Mouse (Mus musculus) spleen, adult 2 months (tissue): ENCODE data around the gene Psmd9. TPM values are rescaled to one million over a fixed set of nuclear protein-coding genes. Genes with fewer than 3 reads are reported as not detected.

Experiments
- DNase-seq, 2 experiments: peaks; one replicate each; pipeline versions ENCODE4 v3.0.0 to v3.0.0-alpha.2; 2012 to 2021; ENCODE audit warnings: low spot score in 2 of 2, low read depth in 1 of 2
- H3K27ac ChIP-seq: fragments of 200-500 bp; 2 replicates; pipeline ENCODE4 v1.5.1; 2012; ENCODE audit warnings: low read length, inconsistent platforms; ENCODE audit not compliant: insufficient read depth
- H3K27me3 ChIP-seq: fragments of 200-500 bp; 2 replicates; pipeline ENCODE4 v1.6.1; 2012; ENCODE audit warnings: mild to moderate bottlenecking, moderate library complexity, low read length, inconsistent platforms; ENCODE audit not compliant: control insufficient read depth, insufficient read depth
- H3K36me3 ChIP-seq: fragments of 200-500 bp; 2 replicates; pipeline ENCODE4 v1.6.1; 2012; ENCODE audit warnings: mild to moderate bottlenecking, low read length, inconsistent platforms; ENCODE audit not compliant: control insufficient read depth, insufficient read depth
- H3K4me1 ChIP-seq: fragments of 200-500 bp; 2 replicates; pipeline ENCODE4 v1.6.1; 2011; ENCODE audit warnings: inconsistent platforms; ENCODE audit not compliant: control insufficient read depth, insufficient read depth, insufficient read length
- H3K4me3 ChIP-seq: fragments of 200-500 bp; 2 replicates; pipeline ENCODE4 v1.5.1; 2011; ENCODE audit warnings: mild to moderate bottlenecking, inconsistent platforms; ENCODE audit not compliant: insufficient read depth, insufficient read length; ENCODE audit errors: extremely low read depth
- CTCF ChIP-seq: fragments of 200-500 bp; IDR thresholded peaks from 2 replicates; pipeline ENCODE4 v1.5.1; 2011; ENCODE audit warnings: mild to moderate bottlenecking, inconsistent platforms; ENCODE audit not compliant: insufficient read depth, insufficient read length, insufficient replicate concordance; ENCODE audit errors: extremely low read depth
- POLR2A ChIP-seq: fragments of 200-500 bp; IDR thresholded peaks from 2 replicates; pipeline ENCODE4 v1.6.1; 2011; ENCODE audit warnings: low read depth, low read length, inconsistent platforms
- WGBS: fragments of 180-500 bp; shearing (Covaris S2); methylation state at CpG from one replicate; pipeline ENCODE4 v1.1.7; 2018; 5-methylcytosine and 5-hydroxymethylcytosine counted together
- polyA plus RNA-seq: library from polyadenylated mRNA; depleted of rRNA; stranded (reverse); fragments of >200 nt; gene quantifications from 2 replicates; pipeline ENCODE4 v1.2.3, GENCODE M21; 2012

Gene Psmd9
- polyA plus RNA-seq, 1 experiment: 13.3 TPM

DNA sequence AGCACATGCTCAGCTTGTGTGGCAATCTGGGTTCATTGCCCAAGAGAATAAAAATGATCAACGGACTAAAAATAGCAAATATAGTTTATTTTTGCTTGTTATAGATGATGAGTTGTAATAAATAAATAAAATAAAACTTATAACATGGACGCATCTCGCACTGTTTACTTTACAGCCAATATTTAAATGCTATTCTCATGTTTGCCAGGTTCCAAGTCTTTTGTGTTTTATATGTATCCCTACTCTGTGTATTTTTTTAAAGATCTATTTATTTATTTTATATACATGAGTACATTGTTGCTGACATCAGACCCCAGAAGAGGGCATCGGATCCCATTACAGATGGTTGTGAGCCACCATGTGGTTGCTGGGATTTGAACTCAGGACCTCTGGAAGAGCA is 108.5 kb downstream of the Psmd9 start:
- WGBS: 90% methylated on average over 4 of the region's 4 CpGs
- no peak for TF ChIP-seq POLR2A
- TF ChIP-seq CTCF: no peak
- Histone ChIP-seq H3K4me1 (no peaks in the 10 kb centered on the region), H3K27ac (no peak overlapping the region), H3K36me3 (no peaks in the 10 kb centered on the region), H3K27me3 (no peaks in the 10 kb centered on the region), H3K4me3 (no peak overlapping the region)
- no peak for DNase-seq

GRCm38 (mm10) chr5:123279248-123279647 is 110.0 kb downstream of the Psmd9 start:
- Histone ChIP-seq H3K36me3 (no peaks in the 10 kb centered on the region), H3K4me3 (no peak overlapping the region), H3K4me1 (no peaks in the 10 kb centered on the region), H3K27me3 (no peaks in the 10 kb centered on the region), H3K27ac (no peak overlapping the region)
- 91% methylated on average over 4 of the region's 4 CpGs for whole genome bisulfite sequencing
- TF ChIP-seq POLR2A (no peak), CTCF (no peak)
- DNase-seq: no peak

DNA sequence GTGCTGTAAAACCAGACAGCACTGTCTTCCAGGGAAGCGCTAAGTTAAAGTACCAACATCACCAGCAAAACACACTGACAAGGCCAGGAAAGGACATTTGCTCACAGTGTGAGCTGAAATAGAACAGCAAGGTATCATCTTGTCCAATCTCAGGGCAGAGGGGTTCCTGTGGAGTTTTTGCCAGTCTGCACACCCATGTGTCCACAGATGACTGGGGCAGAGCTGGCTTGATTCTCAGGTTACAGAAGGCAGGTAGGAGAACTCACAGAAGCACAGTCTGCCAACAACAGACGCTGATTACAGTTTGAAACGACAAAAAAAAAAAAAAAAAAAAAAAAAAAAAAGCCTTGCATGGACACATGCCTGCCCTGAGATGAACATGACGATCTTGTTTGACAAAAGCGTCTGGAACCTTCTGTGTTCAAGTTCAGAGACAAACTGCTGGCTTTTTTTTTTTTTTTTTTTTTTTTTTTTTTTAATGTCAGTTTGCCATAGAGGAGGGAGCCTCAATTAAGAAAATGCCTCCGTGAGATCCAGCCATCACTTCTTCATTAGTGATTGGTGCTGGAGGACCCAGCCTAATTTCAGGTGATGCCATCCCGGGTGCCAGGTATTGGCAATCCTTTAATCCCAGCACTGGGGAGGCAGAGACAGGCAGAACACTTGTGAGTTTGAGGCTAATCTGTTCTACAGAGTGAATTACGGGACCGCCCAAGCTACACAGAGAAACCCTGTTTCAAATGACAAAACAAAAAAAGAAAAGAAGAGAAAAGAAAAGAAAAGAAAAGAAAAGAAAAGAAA is 112.3 kb downstream of the Psmd9 start:
- H3K4me1 ChIP-seq: no peaks in the 10 kb centered on the region
- no peaks in the 10 kb centered on the region for H3K36me3 ChIP-seq
- 82% methylated on average over 9 of the region's 9 CpGs for WGBS
- no peak overlapping the region for H3K4me3 ChIP-seq
- TF ChIP-seq POLR2A: no peak
- no peak for TF ChIP-seq CTCF
- no peaks in the 10 kb centered on the region for H3K27me3 ChIP-seq
- H3K27ac ChIP-seq: no peak overlapping the region
- no peak for DNase-seq

GRCm38 (mm10) chr5:123285174-123285573 is 116.0 kb downstream of the Psmd9 start:
- TF ChIP-seq CTCF: peak; percentile 19; the same call in 1 of the 2 replicates
- TF ChIP-seq POLR2A: no peak
- DNase-seq: peak in 1 of 2 experiments; percentile 33
- Histone ChIP-seq H3K27ac (no peak overlapping the region), H3K4me1 (no peaks in the 10 kb centered on the region), H3K36me3 (no peaks in the 10 kb centered on the region), H3K27me3 (no peaks in the 10 kb centered on the region), H3K4me3 (no peak overlapping the region)
- WGBS: 49% methylated on average over 8 of the region's 8 CpGs

GRCm38 (mm10) chr5:123288079-123288478 is 118.9 kb downstream of the Psmd9 start:
- WGBS: 85% methylated on average over 5 of the region's 5 CpGs
- peak in 1 of 2 experiments; percentile 12 for DNase-seq
- H3K4me1 ChIP-seq: no peaks in the 10 kb centered on the region

DNA sequence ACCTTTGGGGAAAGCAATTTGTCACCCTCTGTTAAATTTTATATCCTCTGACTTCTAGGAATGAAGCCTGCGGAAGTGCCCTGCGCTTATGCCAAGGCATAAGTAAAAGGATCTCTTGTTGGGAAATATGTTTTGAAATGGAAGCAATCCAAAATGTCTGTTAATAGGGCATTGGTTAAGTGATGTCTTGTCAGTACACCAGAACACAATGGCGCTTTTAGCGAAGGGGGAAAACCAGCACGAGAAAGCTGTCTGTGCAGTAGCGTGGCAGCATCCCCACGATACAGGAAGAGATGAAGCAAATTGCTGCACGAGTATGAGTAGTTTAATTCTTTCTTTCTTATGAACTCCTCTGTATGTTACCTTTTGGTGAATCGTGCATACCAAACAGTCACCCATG is 125.4 kb downstream of the Psmd9 start:
- no peak for DNase-seq
- Histone ChIP-seq H3K27ac (no peak overlapping the region), H3K27me3 (no peaks in the 10 kb centered on the region), H3K36me3 (no peaks in the 10 kb centered on the region), H3K4me3 (no peak overlapping the region), H3K4me1 (no peaks in the 10 kb centered on the region)
- WGBS: 81% methylated on average over 9 of the region's 9 CpGs
- TF ChIP-seq CTCF (no peak), POLR2A (no peak)

More at GRCm38 (mm10) chr5:123288079-123288478, 118.9 kb downstream of the Psmd9 start:
- no peak overlapping the region for H3K27ac ChIP-seq
- no peak overlapping the region for H3K4me3 ChIP-seq
- H3K27me3 ChIP-seq: no peaks in the 10 kb centered on the region
- no peak for TF ChIP-seq CTCF
- TF ChIP-seq POLR2A: no peak
- no peaks in the 10 kb centered on the region for H3K36me3 ChIP-seq

DNA sequence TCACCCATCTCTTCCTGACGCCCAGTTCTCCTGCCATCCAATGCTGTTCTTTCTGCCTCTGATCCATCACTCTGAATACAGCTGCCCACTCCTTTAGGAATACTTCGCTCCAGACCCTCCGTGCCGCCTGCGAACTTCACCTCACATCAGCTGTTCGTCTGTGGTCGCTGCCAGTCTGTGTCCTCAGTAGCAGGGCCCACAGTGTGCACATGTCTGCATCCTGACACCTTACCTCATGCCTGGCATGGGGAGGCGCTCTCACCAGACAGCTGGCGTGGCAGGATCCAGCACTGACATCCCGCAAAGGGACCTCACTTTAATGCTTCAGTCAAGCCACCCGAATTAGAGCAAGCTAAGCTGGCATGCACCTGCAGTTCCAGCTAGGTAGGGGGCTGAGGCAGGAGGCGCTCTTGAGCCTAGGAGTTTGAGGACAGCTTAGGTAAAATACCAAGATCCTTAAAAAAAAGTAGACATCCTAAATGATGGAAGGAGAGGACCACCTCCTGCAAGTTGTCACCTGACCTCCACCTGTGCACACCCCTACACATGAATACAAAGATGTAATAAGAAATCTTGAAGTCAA is 127.1 kb downstream of the Psmd9 start:
- H3K4me1 ChIP-seq: no peaks in the 10 kb centered on the region
- H3K27me3 ChIP-seq: no peaks in the 10 kb centered on the region
- TF ChIP-seq CTCF (peak; percentile 36; the same call in 1 of the 2 replicates), POLR2A (no peak)
- H3K36me3 ChIP-seq: no peaks in the 10 kb centered on the region
- DNase-seq: peak in 1 of 2 experiments; percentile 35
- H3K27ac ChIP-seq: no peak overlapping the region
- 74% methylated on average over 12 of the region's 12 CpGs for WGBS
- no peak overlapping the region for H3K4me3 ChIP-seq
